Mouse (Mus musculus) testis, adult 2 months (tissue): ENCODE measurements at regions not wholly inside any gene's neighbourhood (a gene's known extent, or its start where the extent isn't known, plus 50 kb on each side); places are given as distances from the start of the nearest gene placed in this dataset.
"Not testable (repeated sequence)": the region's sequence is repeated elsewhere in the genome, so short reads cannot be mapped to it uniquely, and the experiment has no call there.

Experiments used
- H3K27ac ChIP-seq: fragments of 200-500 bp; 2 replicates; pipeline ENCODE4 v1.5.1; 2012; ENCODE audit warnings: low read depth, low read length; ENCODE audit not compliant: control insufficient read depth, insufficient read depth
- H3K27me3 ChIP-seq: fragments of 200-500 bp; 2 replicates; pipeline ENCODE4 v1.6.1; 2012; ENCODE audit warnings: mild to moderate bottlenecking, low read length, moderate library complexity; ENCODE audit not compliant: control insufficient read depth, insufficient read depth
- H3K36me3 ChIP-seq: fragments of 200-500 bp; 2 replicates; pipeline ENCODE4 v1.6.1; 2012; ENCODE audit warnings: mild to moderate bottlenecking, low read length; ENCODE audit not compliant: control insufficient read depth, insufficient read depth
- H3K4me1 ChIP-seq: fragments of 200-500 bp; 2 replicates; pipeline ENCODE4 v1.6.1; 2012; ENCODE audit warnings: low read length; ENCODE audit not compliant: control insufficient read depth, insufficient read depth
- H3K4me3 ChIP-seq: fragments of 200-500 bp; 2 replicates; pipeline ENCODE4 v1.5.1; 2012; ENCODE audit warnings: low read depth, mild to moderate bottlenecking, low read length, moderate library complexity, mixed read lengths; ENCODE audit not compliant: control insufficient read depth
- CTCF ChIP-seq: fragments of 200-500 bp; IDR thresholded peaks from 2 replicates; pipeline ENCODE4 v1.5.1; 2012; ENCODE audit warnings: low read depth, mild to moderate bottlenecking, inconsistent platforms, low read length, moderate library complexity; ENCODE audit not compliant: control insufficient read depth, insufficient read depth, insufficient replicate concordance
- POLR2A ChIP-seq: fragments of 200-500 bp; IDR thresholded peaks from 2 replicates; pipeline ENCODE4 v1.6.1; 2012; ENCODE audit warnings: low read depth, mild to moderate bottlenecking, inconsistent platforms, low read length, moderate library complexity; ENCODE audit not compliant: control insufficient read depth

DNA sequence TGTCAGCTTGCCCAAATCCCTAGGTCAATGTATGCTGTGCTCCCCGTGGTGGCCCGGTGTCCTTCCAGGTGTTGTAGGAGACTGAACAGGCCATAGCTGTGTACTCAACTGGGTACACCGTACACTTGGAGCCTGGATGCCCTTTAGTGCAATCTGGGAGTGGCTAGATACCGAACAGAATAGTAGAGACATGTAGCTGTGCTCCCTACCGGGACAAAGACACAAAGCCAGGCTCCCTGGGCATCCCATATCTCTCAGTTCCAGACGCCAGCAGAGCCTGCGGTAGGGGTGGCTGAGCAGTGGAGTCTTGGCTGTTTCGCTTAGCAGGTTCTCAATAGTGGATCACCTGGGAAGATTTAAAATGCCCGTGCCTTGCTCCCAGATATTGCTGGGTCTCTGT lies 136.7 kb upstream of the Ubl3 start:
- Histone ChIP-seq H3K36me3 (no peaks in the 10 kb centered on the region), H3K4me1 (peaks cover 11% of the 10 kb centered on the region), H3K27me3 (no peaks in the 10 kb centered on the region), H3K4me3 (no peak overlapping the region), H3K27ac (no peak overlapping the region)
- TF ChIP-seq CTCF = no peak
- TF ChIP-seq POLR2A = no peak

DNA sequence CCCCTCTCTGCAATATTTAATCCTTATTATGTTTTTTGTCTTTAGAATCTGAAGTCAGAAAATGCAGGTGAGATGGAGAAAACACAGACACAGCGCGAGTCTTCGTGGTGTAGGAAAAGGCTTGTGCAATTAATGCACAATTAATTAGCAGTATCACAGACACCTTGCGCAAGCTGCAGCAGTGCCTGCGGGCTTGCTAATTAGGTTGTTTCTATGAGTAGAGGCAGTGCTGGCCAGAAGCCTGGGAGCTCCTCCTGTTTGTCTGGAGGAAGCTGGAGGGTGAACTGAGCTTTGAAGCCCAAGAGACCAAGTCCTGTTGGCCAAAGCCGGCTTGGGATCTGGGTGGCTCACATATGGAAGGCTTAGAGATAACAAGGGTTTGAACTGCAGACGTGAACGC lies 135.9 kb upstream of the Ubl3 start:
- Histone ChIP-seq H3K27me3 (no peaks in the 10 kb centered on the region), H3K27ac (no peak overlapping the region), H3K36me3 (no peaks in the 10 kb centered on the region), H3K4me3 (no peak overlapping the region), H3K4me1 (peaks cover 11% of the 10 kb centered on the region)
- TF ChIP-seq POLR2A (no peak), CTCF (no peak)

- no peaks in the 10 kb centered on the region for H3K27me3 ChIP-seq
Observed at GRCm38 (mm10) chr5:148687827-148688226, 135.2 kb upstream of the Ubl3 start.

DNA sequence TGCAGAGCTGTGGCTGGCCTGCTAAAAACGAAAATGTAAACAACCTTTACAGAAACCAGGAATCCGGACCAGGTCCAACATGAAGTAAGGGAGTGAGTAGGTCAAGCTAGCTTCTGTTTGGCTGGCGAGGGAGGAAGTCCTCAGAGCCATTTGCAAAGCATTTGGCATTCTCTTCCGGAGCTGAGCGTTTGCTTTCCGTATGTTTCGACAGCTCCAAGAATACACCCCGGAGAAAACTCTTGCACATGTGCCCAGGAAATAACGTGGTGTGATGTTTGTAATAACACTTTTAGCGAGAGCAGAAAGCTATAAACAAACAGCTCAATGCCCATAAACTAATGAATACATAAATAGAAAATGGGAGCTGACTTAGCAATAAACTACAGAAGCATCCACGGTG lies 131.6 kb upstream of the Ubl3 start:
- Histone ChIP-seq H3K27ac (no peak overlapping the region), H3K36me3 (no peaks in the 10 kb centered on the region), H3K4me1 (peaks cover 7% of the 10 kb centered on the region), H3K4me3 (no peak overlapping the region), H3K27me3 (no peaks in the 10 kb centered on the region)
- no peak for TF ChIP-seq POLR2A
- TF ChIP-seq CTCF = no peak

More at GRCm38 (mm10) chr5:148687827-148688226, 135.2 kb upstream of the Ubl3 start:
- H3K4me1 ChIP-seq = peaks cover 11% of the 10 kb centered on the region
- no peak overlapping the region for H3K4me3 ChIP-seq
- H3K36me3 ChIP-seq = no peaks in the 10 kb centered on the region
- TF ChIP-seq CTCF (no peak), POLR2A (no peak)
- H3K27ac ChIP-seq = no peak overlapping the region

- TF ChIP-seq POLR2A = no peak
- TF ChIP-seq CTCF = no peak; the same call in 1 of the 2 replicates
- no peak overlapping the region for H3K27ac ChIP-seq
- peaks cover 7% of the 10 kb centered on the region for H3K4me1 ChIP-seq
- H3K27me3 ChIP-seq = no peaks in the 10 kb centered on the region
- H3K4me3 ChIP-seq = no peak overlapping the region
- no peaks in the 10 kb centered on the region for H3K36me3 ChIP-seq
Observed at GRCm38 (mm10) chr5:148682553-148682952, 130.0 kb upstream of the Ubl3 start.

DNA sequence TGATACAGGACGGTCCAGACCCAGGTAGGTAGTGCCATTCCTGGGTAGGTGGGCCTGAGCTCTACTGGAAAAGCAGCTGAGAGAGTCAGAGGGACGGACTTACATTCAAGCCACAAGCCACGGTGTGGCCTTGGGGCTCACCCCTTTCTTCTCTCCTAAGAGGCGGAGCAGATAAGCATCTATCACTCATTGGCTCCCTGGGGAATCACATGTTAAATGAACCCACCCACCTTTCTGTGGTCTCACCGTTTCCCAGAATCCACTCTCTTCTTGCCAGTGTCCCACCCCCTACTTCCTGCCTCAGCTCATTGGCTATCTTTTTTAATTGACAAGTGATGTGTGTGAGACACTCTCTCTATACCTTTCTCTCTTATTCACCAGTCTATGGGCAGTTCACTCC lies 127.8 kb upstream of the Ubl3 start:
- Histone ChIP-seq H3K36me3 (no peaks in the 10 kb centered on the region), H3K27me3 (no peaks in the 10 kb centered on the region), H3K27ac (no peak overlapping the region), H3K4me3 (no peak overlapping the region), H3K4me1 (peaks cover 7% of the 10 kb centered on the region)
- TF ChIP-seq POLR2A (no peak), CTCF (no peak)

GRCm38 (mm10) chr5:148679586-148679985 lies 127.0 kb upstream of the Ubl3 start:
- TF ChIP-seq CTCF (no peak), POLR2A (no peak)
- H3K36me3 ChIP-seq = no peaks in the 10 kb centered on the region
- H3K27ac ChIP-seq = no peak overlapping the region
- H3K4me3 ChIP-seq = no peak overlapping the region
- H3K4me1 ChIP-seq = peaks cover 7% of the 10 kb centered on the region
- no peaks in the 10 kb centered on the region for H3K27me3 ChIP-seq

GRCm38 (mm10) chr5:148678285-148678937 lies 125.8 kb upstream of the Ubl3 start:
- H3K4me1 ChIP-seq, H3K27ac ChIP-seq, H3K27me3 ChIP-seq, H3K4me3 ChIP-seq, H3K36me3 ChIP-seq: not testable (repeated sequence)
